Mouse (Mus musculus): ENCODE data around the gene Gstt4. TPM values are rescaled to one million over a fixed set of nuclear protein-coding genes. Genes with fewer than 3 reads are reported as not detected.
"Not testable (repeated sequence)": the region's sequence is repeated elsewhere in the genome, so short reads cannot be mapped to it uniquely, and the experiment has no call there.

Gstt4 gene
- polyA plus RNA-seq (2012; rRNA removed), result not detected in 2 replicates

- H3K36me3 ChIP-seq (ENCODE audit: control insufficient read depth, insufficient read depth, low read length), result no peaks in the 10 kb centered on the region
- WGBS, result 95% methylated on average over 2 of the region's 2 CpGs
- H3K4me3 ChIP-seq (ENCODE audit: low read depth, low read length), result no peak within 1 kb of the TSS
- no peaks in the 10 kb centered on the region for H3K27me3 ChIP-seq (ENCODE audit: control insufficient read depth, insufficient read depth, low read length)
- TF ChIP-seq CTCF (IDR thresholded peaks at IDR 0.05; ENCODE audit: extremely low read depth, insufficient read length, insufficient replicate concordance, low read depth, low read length), result no peak
- no peak within 1 kb of the TSS for H3K27ac ChIP-seq (ENCODE audit: insufficient read depth, low read depth, low read length)
- H3K4me1 ChIP-seq (ENCODE audit: control insufficient read depth, insufficient read depth, insufficient read length, low read length), result no peaks in the 10 kb centered on the region; the same call in 1 of the 2 replicates
Measured at GRCm38 (mm10) chr10:75822443-75822842, at the start of gene Gstt4. Gene Gstt4 (minus strand): TSS chr10:75822543.

- Histone ChIP-seq H3K27ac (ENCODE audit: insufficient read depth, low read depth, low read length) (no peak overlapping the region), H3K4me1 (ENCODE audit: control insufficient read depth, insufficient read depth, insufficient read length, low read length) (peaks cover 4% of the 10 kb centered on the region; the same call in 1 of the 2 replicates), H3K27me3 (ENCODE audit: control insufficient read depth, insufficient read depth, low read length) (no peaks in the 10 kb centered on the region), H3K36me3 (ENCODE audit: control insufficient read depth, insufficient read depth, low read length) (no peaks in the 10 kb centered on the region), H3K4me3 (ENCODE audit: low read depth, low read length) (no peak overlapping the region)
- TF ChIP-seq CTCF (IDR thresholded peaks at IDR 0.05; ENCODE audit: extremely low read depth, insufficient read length, insufficient replicate concordance, low read depth, low read length) (no peak), POLR2A (IDR thresholded peaks at IDR 0.05; ENCODE audit: low read depth, low read length) (no peak)
- 86% methylated on average over 5 of the region's 5 CpGs for WGBS
Measured at GRCm38 (mm10) chr10:75861587-75861986, 39.2 kb upstream of the Gstt4 start.

GRCm38 (mm10) chr10:75860746-75861145 lies 38.4 kb upstream of the Gstt4 start:
- H3K36me3 ChIP-seq (ENCODE audit: control insufficient read depth, insufficient read depth, low read length), result no peaks in the 10 kb centered on the region
- H3K4me1 ChIP-seq (ENCODE audit: control insufficient read depth, insufficient read depth, insufficient read length, low read length), result peaks cover 4% of the 10 kb centered on the region; the same call in 1 of the 2 replicates
- no peak overlapping the region for H3K4me3 ChIP-seq (ENCODE audit: low read depth, low read length)
- TF ChIP-seq CTCF (IDR thresholded peaks at IDR 0.05; ENCODE audit: extremely low read depth, insufficient read length, insufficient replicate concordance, low read depth, low read length), result no peak
- TF ChIP-seq POLR2A (IDR thresholded peaks at IDR 0.05; ENCODE audit: low read depth, low read length), result no peak
- no peaks in the 10 kb centered on the region for H3K27me3 ChIP-seq (ENCODE audit: control insufficient read depth, insufficient read depth, low read length)
- H3K27ac ChIP-seq (ENCODE audit: insufficient read depth, low read depth, low read length), result no peak overlapping the region
- WGBS, result 23% methylated on average over 7 of the region's 7 CpGs

DNA sequence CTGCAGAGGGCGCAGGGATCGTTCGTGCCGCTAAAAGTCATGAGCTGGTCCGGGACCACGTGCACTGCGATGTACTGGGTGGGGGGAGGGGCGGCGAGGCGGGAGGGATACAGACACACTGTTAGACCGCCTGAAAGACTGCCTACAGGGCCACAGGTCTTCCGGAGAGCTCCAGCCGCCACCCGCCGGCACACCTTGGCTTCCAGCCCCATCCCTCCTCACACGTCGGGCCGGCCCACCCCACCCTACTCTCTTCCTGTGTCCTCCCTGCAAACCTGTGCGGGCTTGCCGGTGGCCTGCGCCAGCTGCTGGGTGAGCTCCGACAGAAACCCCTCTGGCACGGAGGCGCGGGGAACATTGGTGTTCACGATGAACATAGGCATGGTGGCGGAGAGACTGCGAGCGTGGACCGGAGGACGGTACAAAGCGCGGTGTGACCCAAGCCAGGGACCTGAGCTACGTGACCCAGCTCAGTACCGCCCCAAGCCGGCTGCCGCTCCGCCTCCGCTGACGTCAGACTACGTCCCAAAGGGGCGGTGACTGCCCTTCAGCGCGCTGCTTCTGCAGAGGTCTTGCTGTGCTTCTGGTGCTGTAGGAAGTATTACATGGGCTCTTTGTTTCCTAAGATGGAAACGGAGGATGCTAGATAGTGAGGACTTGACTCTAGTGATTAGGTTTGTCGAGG lies 37.6 kb upstream of the Gstt4 start, which contains the start of gene Mif:
Gene Mif (minus strand): TSS at position 455 of the 685 bp plus-strand sequence.
- Histone ChIP-seq H3K27ac (ENCODE audit: insufficient read depth, low read depth, low read length) (peak within 1 kb of the TSS; percentile 48; the same call in 1 of the 2 replicates), H3K4me3 (ENCODE audit: low read depth, low read length) (peak within 1 kb of the TSS; percentile 70)
- H3K27me3 ChIP-seq (ENCODE audit: control insufficient read depth, insufficient read depth, low read length); H3K4me1 ChIP-seq (ENCODE audit: control insufficient read depth, insufficient read depth, insufficient read length, low read length); H3K36me3 ChIP-seq (ENCODE audit: control insufficient read depth, insufficient read depth, low read length): not testable (repeated sequence)
- under 1% methylated on average over 46 of the region's 46 CpGs for WGBS
- TF ChIP-seq POLR2A (IDR thresholded peaks at IDR 0.05; ENCODE audit: low read depth, low read length), result peak; percentile 24; the same call in 1 of the 2 replicates

DNA sequence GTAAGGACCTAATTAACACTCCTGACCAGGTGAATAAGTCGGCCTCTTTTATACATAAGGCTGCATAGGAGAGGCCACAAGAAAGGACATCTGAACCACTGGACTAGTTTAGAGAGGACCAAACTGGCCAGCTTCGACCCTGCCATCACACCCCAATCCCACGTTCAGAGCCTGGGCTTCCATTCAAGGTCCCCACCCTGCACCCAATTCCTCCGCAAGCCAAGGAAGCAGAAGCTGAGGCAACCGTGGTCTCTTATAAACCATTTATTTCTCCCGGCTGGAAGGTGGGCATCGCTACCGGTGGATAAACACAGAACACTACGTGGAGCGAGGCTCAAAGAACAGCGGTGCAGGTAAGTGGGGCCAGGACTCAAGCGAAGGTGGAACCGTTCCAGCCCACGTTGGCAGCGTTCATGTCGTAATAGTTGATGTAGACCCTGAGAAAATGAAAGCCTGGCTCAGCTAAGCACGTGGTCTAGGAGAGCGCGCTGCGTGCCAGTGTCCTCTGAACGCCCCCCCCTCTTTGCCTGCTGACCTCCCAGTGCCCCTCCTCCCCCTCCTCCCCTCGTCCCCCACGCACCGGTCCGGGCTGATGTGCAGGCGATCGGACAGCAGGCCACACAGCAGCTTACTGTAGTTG lies 36.9 kb upstream of the Gstt4 start:
- peaks cover 4% of the 10 kb centered on the region; the same call in 1 of the 2 replicates for H3K4me1 ChIP-seq (ENCODE audit: control insufficient read depth, insufficient read depth, insufficient read length, low read length)
- H3K27me3 ChIP-seq (ENCODE audit: control insufficient read depth, insufficient read depth, low read length), result no peaks in the 10 kb centered on the region
- TF ChIP-seq CTCF (IDR thresholded peaks at IDR 0.05; ENCODE audit: extremely low read depth, insufficient read length, insufficient replicate concordance, low read depth, low read length), result no peak
- TF ChIP-seq POLR2A (IDR thresholded peaks at IDR 0.05; ENCODE audit: low read depth, low read length), result no peak
- no peak overlapping the region for H3K27ac ChIP-seq (ENCODE audit: insufficient read depth, low read depth, low read length)
- WGBS, result 3% methylated on average over 27 of the region's 27 CpGs
- H3K4me3 ChIP-seq (ENCODE audit: low read depth, low read length), result peak overlapping the region; percentile 70
- H3K36me3 ChIP-seq (ENCODE audit: control insufficient read depth, insufficient read depth, low read length), result no peaks in the 10 kb centered on the region

- Histone ChIP-seq H3K4me3 (ENCODE audit: low read depth, low read length) (no peak overlapping the region), H3K27me3 (ENCODE audit: control insufficient read depth, insufficient read depth, low read length) (no peaks in the 10 kb centered on the region), H3K36me3 (ENCODE audit: control insufficient read depth, insufficient read depth, low read length) (no peaks in the 10 kb centered on the region), H3K4me1 (ENCODE audit: control insufficient read depth, insufficient read depth, insufficient read length, low read length) (peaks cover 4% of the 10 kb centered on the region; the same call in 1 of the 2 replicates), H3K27ac (ENCODE audit: insufficient read depth, low read depth, low read length) (no peak overlapping the region)
- TF ChIP-seq POLR2A (IDR thresholded peaks at IDR 0.05; ENCODE audit: low read depth, low read length), result no peak
- no peak for TF ChIP-seq CTCF (IDR thresholded peaks at IDR 0.05; ENCODE audit: extremely low read depth, insufficient read length, insufficient replicate concordance, low read depth, low read length)
- 67% methylated on average over 4 of the region's 4 CpGs for WGBS
Measured at GRCm38 (mm10) chr10:75857598-75857997, 35.3 kb upstream of the Gstt4 start.

GRCm38 (mm10) chr10:75856976-75857375 lies 34.6 kb upstream of the Gstt4 start:
- Histone ChIP-seq H3K4me1 (ENCODE audit: control insufficient read depth, insufficient read depth, insufficient read length, low read length) (peaks cover 4% of the 10 kb centered on the region; the same call in 1 of the 2 replicates), H3K36me3 (ENCODE audit: control insufficient read depth, insufficient read depth, low read length) (no peaks in the 10 kb centered on the region), H3K27ac (ENCODE audit: insufficient read depth, low read depth, low read length) (no peak overlapping the region), H3K27me3 (ENCODE audit: control insufficient read depth, insufficient read depth, low read length) (no peaks in the 10 kb centered on the region), H3K4me3 (ENCODE audit: low read depth, low read length) (no peak overlapping the region)
- 68% methylated on average over 3 of the region's 3 CpGs for WGBS
- TF ChIP-seq CTCF (IDR thresholded peaks at IDR 0.05; ENCODE audit: extremely low read depth, insufficient read length, insufficient replicate concordance, low read depth, low read length) (no peak), POLR2A (IDR thresholded peaks at IDR 0.05; ENCODE audit: low read depth, low read length) (no peak)

All from small intestine, adult 2 months (tissue).